Mouse (Mus musculus) intestine, postnatal 0 days (tissue): ENCODE data around the gene Fbxo5. TPM values are rescaled to one million over a fixed set of nuclear protein-coding genes. Genes with fewer than 3 reads are reported as not detected.

Experiments used
- ATAC-seq: fragments of 200-750 bp; cut with Nextera tagmentation; 2 replicates; pipeline ENCODE4 v1.8.0; 2017; ENCODE audit warnings: mild to moderate bottlenecking, moderate TSS enrichment, moderate library complexity
- H3K27ac ChIP-seq: fragments of 300-500 bp; sonication (generic); 2 replicates; pipeline ENCODE4 v1.5.1; 2014; ENCODE audit warnings: mild to moderate bottlenecking, low read depth, low read length, moderate library complexity
- H3K27me3 ChIP-seq: fragments of 300-500 bp; sonication (generic); replicated peaks from 2 replicates; pipeline ENCODE4 v1.6.1; 2014; ENCODE audit warnings: low read length, mixed read lengths; ENCODE audit not compliant: control insufficient read depth, insufficient read depth
- H3K36me3 ChIP-seq: fragments of 300-500 bp; sonication (generic); 2 replicates; pipeline ENCODE4 v1.6.1; 2014; ENCODE audit warnings: mild to moderate bottlenecking, moderate library complexity; ENCODE audit not compliant: control insufficient read depth, insufficient read depth
- H3K4me1 ChIP-seq: fragments of 300-500 bp; sonication (generic); replicated peaks from 2 replicates; pipeline ENCODE4 v1.6.1; 2014; ENCODE audit warnings: antibody characterized with exemption, low read length, mixed read lengths; ENCODE audit not compliant: control insufficient read depth, insufficient read depth
- H3K4me2 ChIP-seq: fragments of 300-500 bp; sonication (generic); replicated peaks from 2 replicates; pipeline ENCODE4 v1.6.1; 2014; ENCODE audit warnings: low read depth, mild to moderate bottlenecking, moderate library complexity
- H3K4me3 ChIP-seq: fragments of 300-500 bp; sonication (generic); 2 replicates; pipeline ENCODE4 v1.5.1; 2014; ENCODE audit warnings: low read depth, low read length
- H3K9ac ChIP-seq: fragments of 300-500 bp; sonication (generic); 2 replicates; pipeline ENCODE4 v1.6.1; 2014; ENCODE audit warnings: mild to moderate bottlenecking, low read depth, low read length
- H3K9me3 ChIP-seq: fragments of 300-500 bp; sonication (generic); 2 replicates; pipeline ENCODE4 v1.6.1; 2016; ENCODE audit warnings: mixed run types; ENCODE audit not compliant: control insufficient read depth
- CTCF ChIP-seq: sonication (generic); IDR thresholded peaks from 2 replicates; pipeline ENCODE4 v1.5.1; 2016; ENCODE audit warnings: low read depth, mild to moderate bottlenecking, control low read depth, antibody characterized with exemption, moderate library complexity
- WGBS: fragments of 180-500 bp; shearing (Covaris S2); extraction: QIAGEN DNeasy Blood & Tissue Kit; methylation state at CpG from one replicate; pipeline ENCODE4 v1.1.7; 2014; 5-methylcytosine and 5-hydroxymethylcytosine counted together
- polyA plus RNA-seq: library from polyadenylated mRNA; unstranded; fragments of >200 nt; fragmentation: Nextera tagmentation; extraction: Ambion mirVana; gene quantifications from 2 replicates; pipeline ENCODE4 v1.2.1, GENCODE M21; 2015

Fbxo5 gene
- polyA plus RNA-seq, 1 experiment from 2014 or later = 14.6 TPM

- Histone ChIP-seq H3K4me3 (no peak overlapping the region), H3K36me3 (peaks cover 7% of the 10 kb centered on the region), H3K4me1 (peaks cover 8% of the 10 kb centered on the region; the same call in 1 of the 2 replicates), H3K27ac (peak overlapping the region; percentile 74), H3K27me3 (no peaks in the 10 kb centered on the region), H3K9me3 (no peaks in the 10 kb centered on the region), H3K4me2 (0 out of 2 replicates have a peak overlapping the region, but pooled peaks have one; percentile 13), H3K9ac (no peak overlapping the region)
- no peak for ATAC-seq
- 33% methylated on average over 4 of the region's 4 CpGs for WGBS
- TF ChIP-seq CTCF = no peak
These were observed 1.6 kb upstream of the Fbxo5 start for GRCm38 (mm10) chr10:5806996-5807395.

GRCm38 (mm10) chr10:5806416-5806815 is 1.0 kb upstream of the Fbxo5 start:
- peaks cover 8% of the 10 kb centered on the region for H3K36me3 ChIP-seq
- no peaks in the 10 kb centered on the region for H3K27me3 ChIP-seq
- ATAC-seq = no peak
- peak overlapping the region; percentile 38 for H3K9ac ChIP-seq
- peaks cover 8% of the 10 kb centered on the region; the same call in 1 of the 2 replicates for H3K4me1 ChIP-seq
- 5% methylated on average over 8 of the region's 8 CpGs for WGBS
- peak overlapping the region; percentile 74 for H3K27ac ChIP-seq
- peak overlapping the region; percentile 81 for H3K4me3 ChIP-seq
- TF ChIP-seq CTCF = no peak
- H3K9me3 ChIP-seq = no peaks in the 10 kb centered on the region
- peak overlapping the region; percentile 95 for H3K4me2 ChIP-seq

DNA sequence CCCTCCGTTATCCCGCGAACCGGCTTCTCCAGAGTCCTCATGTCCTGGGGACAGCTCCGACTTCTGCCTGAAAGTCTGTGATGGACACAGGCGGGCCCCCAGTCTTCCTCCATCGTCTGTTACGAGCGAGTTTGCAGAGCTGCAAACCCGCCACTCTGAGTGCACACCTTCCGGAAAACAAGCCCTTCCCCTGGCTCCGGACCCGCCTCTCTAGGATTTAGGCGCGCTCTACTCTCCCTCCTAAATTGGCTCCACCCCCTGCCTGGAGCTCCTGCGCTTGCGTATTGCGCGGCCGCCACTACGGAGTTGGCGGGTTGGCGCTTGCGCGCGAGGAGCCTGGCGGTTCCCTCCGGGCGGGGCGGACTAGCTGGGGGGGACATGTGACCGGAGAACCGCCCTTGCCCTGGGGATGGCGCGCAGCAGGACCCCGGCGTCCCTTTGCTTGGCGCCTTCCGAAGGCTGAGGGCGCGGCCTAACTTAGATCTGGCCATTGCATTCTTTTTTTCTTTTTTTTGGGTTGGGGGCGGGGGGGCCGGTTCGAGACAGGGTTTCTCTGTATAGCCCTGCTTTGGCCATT is 419 bp upstream of the Fbxo5 start:
- Histone ChIP-seq H3K27ac (peak overlapping the region; percentile 74), H3K36me3 (peaks cover 8% of the 10 kb centered on the region), H3K4me3 (peak overlapping the region; percentile 81), H3K4me1 (peaks cover 8% of the 10 kb centered on the region; the same call in 1 of the 2 replicates), H3K27me3 (no peaks in the 10 kb centered on the region), H3K9me3 (no peaks in the 10 kb centered on the region), H3K9ac (peak overlapping the region; percentile 38), H3K4me2 (peak overlapping the region; percentile 95)
- ATAC-seq = peak; percentile 93
- no peak for TF ChIP-seq CTCF
- 0% methylated on average over 43 of the region's 43 CpGs for WGBS

GRCm38 (mm10) chr10:5804691-5805156 is 676 bp downstream of the Fbxo5 start:
- under 1% methylated on average over 24 of the region's 24 CpGs for WGBS
- no peak for ATAC-seq

GRCm38 (mm10) chr10:5803739-5804138 is 1.7 kb downstream of the Fbxo5 start:
- peak overlapping the region; percentile 81 for H3K4me3 ChIP-seq
- H3K27me3 ChIP-seq = no peaks in the 10 kb centered on the region
- no peak for ATAC-seq
- WGBS = 3% methylated on average over 1 of the region's 1 CpGs
- peak overlapping the region; percentile 95 for H3K4me2 ChIP-seq
- no peak overlapping the region for H3K9ac ChIP-seq
- peaks cover 9% of the 10 kb centered on the region for H3K36me3 ChIP-seq
- no peaks in the 10 kb centered on the region for H3K9me3 ChIP-seq
- H3K27ac ChIP-seq = no peak overlapping the region
- TF ChIP-seq CTCF = no peak
- peaks cover 8% of the 10 kb centered on the region; the same call in 1 of the 2 replicates for H3K4me1 ChIP-seq

More at GRCm38 (mm10) chr10:5804691-5805156, 676 bp downstream of the Fbxo5 start:
- Histone ChIP-seq H3K9ac (peak overlapping the region; percentile 50), H3K27ac (no peak overlapping the region), H3K4me3 (peak overlapping the region; percentile 81), H3K4me1 (peaks cover 8% of the 10 kb centered on the region; the same call in 1 of the 2 replicates), H3K36me3 (peaks cover 8% of the 10 kb centered on the region), H3K27me3 (no peaks in the 10 kb centered on the region), H3K4me2 (peak overlapping the region; percentile 95), H3K9me3 (no peaks in the 10 kb centered on the region)
- no peak for TF ChIP-seq CTCF

DNA sequence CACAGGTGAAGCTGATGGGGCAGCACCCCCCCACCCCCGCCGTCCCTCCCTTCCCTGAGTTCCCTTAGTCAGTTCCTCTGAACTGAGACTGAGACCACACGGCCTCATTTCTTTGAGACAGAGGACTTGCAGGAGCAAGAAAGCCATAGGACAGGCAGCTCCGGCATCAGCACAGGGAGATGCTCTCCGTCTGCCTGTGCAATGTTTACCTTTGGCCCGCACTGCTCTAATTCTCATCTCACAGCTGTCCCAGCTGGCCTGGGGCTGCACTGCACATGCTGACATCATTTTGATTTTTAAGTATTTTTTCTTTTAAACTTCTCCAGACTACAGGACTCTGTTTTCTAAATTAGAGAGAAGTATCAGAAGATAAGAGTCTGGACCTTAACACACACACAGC is 2.5 kb downstream of the Fbxo5 start:
- Histone ChIP-seq H3K27ac (no peak overlapping the region), H3K4me2 (peak overlapping the region; percentile 95), H3K9me3 (no peaks in the 10 kb centered on the region), H3K4me3 (peak overlapping the region; percentile 81), H3K36me3 (peaks cover 17% of the 10 kb centered on the region), H3K27me3 (no peaks in the 10 kb centered on the region), H3K9ac (no peak overlapping the region), H3K4me1 (peaks cover 5% of the 10 kb centered on the region; the same call in 1 of the 2 replicates)
- WGBS = 7% methylated on average over 6 of the region's 6 CpGs
- no peak for ATAC-seq
- no peak for TF ChIP-seq CTCF
